ENCODE assay signal across 8 mouse cellular contexts in the genomic region with DNA sequence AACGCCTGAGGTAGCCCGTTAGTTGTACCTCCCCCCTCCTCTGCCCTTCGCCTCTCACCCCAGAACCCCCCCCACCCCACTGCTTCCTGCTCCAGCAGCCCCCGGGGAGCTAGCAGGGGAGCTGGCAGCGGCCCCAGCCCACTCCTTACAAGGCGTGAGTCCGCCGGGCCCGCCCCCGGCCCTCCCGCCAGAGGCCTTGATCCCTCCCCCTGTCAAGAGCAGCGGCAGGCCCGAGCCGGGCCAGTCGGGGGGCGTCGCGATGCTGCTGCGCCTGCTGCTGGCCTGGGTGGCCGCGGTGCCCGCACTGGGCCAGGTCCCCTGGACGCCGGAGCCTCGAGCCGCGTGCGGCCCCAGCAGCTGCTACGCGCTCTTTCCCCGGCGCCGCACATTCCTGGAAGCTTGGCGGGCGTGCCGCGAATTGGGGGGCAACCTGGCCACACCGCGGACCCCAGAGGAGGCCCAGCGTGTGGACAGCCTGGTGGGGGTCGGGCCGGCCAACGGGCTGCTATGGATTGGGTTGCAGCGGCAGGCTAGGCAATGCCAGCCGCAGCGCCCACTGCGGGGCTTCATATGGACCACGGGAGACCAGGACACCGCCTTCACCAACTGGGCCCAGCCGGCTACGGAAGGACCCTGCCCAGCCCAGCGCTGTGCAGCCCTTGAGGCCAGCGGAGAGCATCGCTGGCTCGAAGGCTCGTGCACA. TPM values are rescaled to one million over a fixed set of nuclear protein-coding genes. Genes with fewer than 3 reads are reported as not detected.
DNase-seq lines count a peak whose midpoint lies in the region; ATAC-seq and TF ChIP-seq lines count a peak whose summit lies in the region.

A gene (plus strand): TSS at position 212 of the 703 bp plus-strand sequence.

- peak within 1 kb of the TSS; percentile 71 for H3K4me2 ChIP-seq in hindbrain, embryonic 16.5 days (ENCODE audit: low read length)
- peak within 1 kb of the TSS; percentile 92 for H3K4me2 ChIP-seq in liver, embryonic 12.5 days
- peak within 1 kb of the TSS; percentile 57 for H3K4me2 ChIP-seq in neural tube, embryonic 14.5 days (ENCODE audit: low read depth, low read length)

- DNase-seq in MEL (ENCODE audit: low read depth, low spot score), result peak; percentile 89
- DNase-seq in adrenal gland, postnatal 4 days (ENCODE audit: low spot score in 2 of 2), result no peak
- peak; percentile 90 for DNase-seq in gastrocnemius, postnatal 14 days
- no peak for DNase-seq in right cerebral cortex, postnatal 36 days (ENCODE audit: low spot score in 2 of 2)
- no peak for DNase-seq in right cerebral cortex, adult 18-20 months

- H3K9me3 ChIP-seq in MEL (replicated peaks; ENCODE audit: insufficient read depth, low read length), result no peaks in the 10 kb centered on the region
- H3K9me3 ChIP-seq in hindbrain, embryonic 16.5 days (ENCODE audit: control insufficient read depth, low read length), result no peaks in the 10 kb centered on the region
- no peaks in the 10 kb centered on the region for H3K9me3 ChIP-seq in liver, embryonic 12.5 days (replicated peaks)
- H3K9me3 ChIP-seq in neural tube, embryonic 14.5 days (ENCODE audit: control insufficient read depth, low read length), result no peaks in the 10 kb centered on the region

- H3K36me3 ChIP-seq in MEL (ENCODE audit: control insufficient read depth in 1 of 2, insufficient read depth in 2 of 2, low read length in 2 of 2), result peaks cover 0 to 4% of the 10 kb centered on the region in 2 experiments; a peak in 1 of 4 replicates
- H3K36me3 ChIP-seq in hindbrain, embryonic 16.5 days (ENCODE audit: control insufficient read depth, insufficient read depth, low read length), result no peaks in the 10 kb centered on the region
- H3K36me3 ChIP-seq in liver, embryonic 12.5 days, result no peaks in the 10 kb centered on the region
- H3K36me3 ChIP-seq in neural tube, embryonic 14.5 days (ENCODE audit: control insufficient read depth, insufficient read depth, low read length), result no peaks in the 10 kb centered on the region

- WGBS in hindbrain, embryonic 16.5 days, result 1% methylated on average over 45 of the region's 56 CpGs
- 2% methylated on average over 56 of the region's 56 CpGs for WGBS in liver, embryonic 12.5 days (ENCODE audit: insufficient replicate concordance)
- WGBS in neural tube, embryonic 14.5 days, result under 1% methylated on average over 44 of the region's 56 CpGs

- intact Hi-C loops in gastrocnemius, postnatal 14 days (cut with DNase I; ENCODE audit: low total_unique reads), result no loop called here

- peak within 1 kb of the TSS; percentile 49 to 62 for H3K4me3 ChIP-seq in MEL (ENCODE audit: control insufficient read depth in 1 of 2, insufficient read depth in 1 of 2, low read depth in 2 of 2, low read length in 2 of 2)
- peak within 1 kb of the TSS; percentile 39 for H3K4me3 ChIP-seq in hindbrain, embryonic 16.5 days (ENCODE audit: low read length)
- H3K4me3 ChIP-seq in liver, embryonic 12.5 days, result peak within 1 kb of the TSS; percentile 56
- peak within 1 kb of the TSS; percentile 37 for H3K4me3 ChIP-seq in neural tube, embryonic 14.5 days (ENCODE audit: low read depth, low read length)

- H3K27me3 ChIP-seq in MEL (ENCODE audit: control insufficient read depth in 1 of 2, insufficient read depth in 2 of 2, low read length in 2 of 2), result no peaks in the 10 kb centered on the region
- peaks cover 12% of the 10 kb centered on the region for H3K27me3 ChIP-seq in hindbrain, embryonic 16.5 days (replicated peaks; ENCODE audit: control insufficient read depth, insufficient read depth, low read length)
- peaks cover 48% of the 10 kb centered on the region for H3K27me3 ChIP-seq in liver, embryonic 12.5 days (replicated peaks)
- H3K27me3 ChIP-seq in neural tube, embryonic 14.5 days (ENCODE audit: control insufficient read depth, insufficient read depth, low read length), result peaks cover 18% of the 10 kb centered on the region

- H3K27ac ChIP-seq in MEL (ENCODE audit: control insufficient read depth, low read depth, low read length), result peak within 1 kb of the TSS; percentile 72
- 0 out of 2 replicates have a peak within 1 kb of the TSS, but pooled peaks have one; percentile 3 for H3K27ac ChIP-seq in hindbrain, embryonic 16.5 days (ENCODE audit: low read depth, low read length)
- H3K27ac ChIP-seq in liver, embryonic 12.5 days, result peak within 1 kb of the TSS; percentile 83
- H3K27ac ChIP-seq in neural tube, embryonic 14.5 days (ENCODE audit: low read depth, low read length), result peak within 1 kb of the TSS; percentile 16; the same call in 1 of the 2 replicates

- peak; percentile 28 for ATAC-seq in hindbrain, embryonic 16.5 days
- peak; percentile 17 for ATAC-seq in liver, embryonic 12.5 days
- no peak for ATAC-seq in neural tube, embryonic 14.5 days (ENCODE audit: low read depth)

- TF ChIP-seq CTCF in MEL (IDR thresholded peaks at IDR 0.05 in 2 of 3, conservative IDR thresholded peaks at IDR 0.05 in 1 of 3; ENCODE audit: control insufficient read depth in 1 of 3, insufficient read depth in 1 of 3, low read depth in 2 of 3, low read length in 3 of 3, poor library complexity in 1 of 3, severe bottlenecking in 1 of 3), result no peak

- no peak for TF ChIP-seq RAD21 in MEL (IDR thresholded peaks at IDR 0.05; ENCODE audit: low read depth, low read length)

- H3K9ac ChIP-seq in MEL (ENCODE audit: control insufficient read depth, low read depth, low read length, poor library complexity, severe bottlenecking), result peak within 1 kb of the TSS; percentile 70
- H3K9ac ChIP-seq in hindbrain, embryonic 16.5 days (ENCODE audit: low read depth, low read length), result peak within 1 kb of the TSS; percentile 69
- peak within 1 kb of the TSS; percentile 71 for H3K9ac ChIP-seq in liver, embryonic 12.5 days
- H3K9ac ChIP-seq in neural tube, embryonic 14.5 days (replicated peaks; ENCODE audit: low read depth, low read length), result peak within 1 kb of the TSS; percentile 54

- peaks cover 5 to 31% of the 10 kb centered on the region in 2 experiments for H3K4me1 ChIP-seq in MEL (ENCODE audit: control insufficient read depth in 1 of 2, insufficient read depth in 2 of 2, low read length in 2 of 2)
- H3K4me1 ChIP-seq in hindbrain, embryonic 16.5 days (ENCODE audit: control insufficient read depth, insufficient read depth, low read depth, low read length), result peaks cover 25% of the 10 kb centered on the region
- peaks cover 72% of the 10 kb centered on the region for H3K4me1 ChIP-seq in liver, embryonic 12.5 days
- peaks cover 28% of the 10 kb centered on the region for H3K4me1 ChIP-seq in neural tube, embryonic 14.5 days (ENCODE audit: control insufficient read depth, insufficient read depth, low read length)

- peaks cover 2% of the 10 kb centered on the region; the same call in 1 of the 2 replicates for H3K79me2 ChIP-seq in MEL (ENCODE audit: control insufficient read depth, insufficient read depth, low read length, poor library complexity)

- TF ChIP-seq EP300 in MEL (IDR thresholded peaks at IDR 0.05; ENCODE audit: low read depth in 1 of 2, low read length in 2 of 2), result no peak

- TF ChIP-seq POLR2A in MEL (IDR thresholded peaks at IDR 0.05; ENCODE audit: control insufficient read depth in 1 of 2, insufficient read depth in 1 of 2, low read depth in 1 of 2, low read length in 2 of 2, poor library complexity in 1 of 2), result 0 out of 4 replicates have a peak, but pooled peaks of 1 of the 2 experiments have one; percentile 9

TF ChIP-seq in MEL, 35 proteins besides CTCF, POLR2A, EP300 and RAD21:
- no peak for TF ChIP-seq SMC3 (IDR thresholded peaks at IDR 0.05; ENCODE audit: low read depth, low read length)
- TF ChIP-seq KAT2A (conservative IDR thresholded peaks at IDR 0.05; ENCODE audit: low read depth, low read length), result no peak
- 0 out of 2 replicates have a peak, but pooled peaks have one; percentile 21 for TF ChIP-seq UBTF (IDR thresholded peaks at IDR 0.05; ENCODE audit: borderline replicate concordance, insufficient read depth, low read depth, low read length)
- no peak for TF ChIP-seq MYB (IDR thresholded peaks at IDR 0.05; ENCODE audit: low read depth, low read length)
- TF ChIP-seq MEF2A (IDR thresholded peaks at IDR 0.05; ENCODE audit: extremely low read depth, insufficient replicate concordance, low read depth, low read length, poor library complexity, severe bottlenecking), result no peak

RNA-seq across cellular contexts. Expression of the gene that starts here (rescaled TPM):
- 0.23 and 0.27 TPM in 2 replicates for total RNA-seq in MEL (2012; rRNA removed)
- under 1 TPM in 1 of 2 experiments, not detected in 1; 0.86 TPM for polyA plus RNA-seq in MEL (2012; ENCODE audit: insufficient read depth in 1 of 2, insufficient read length in 2 of 2, low read depth in 1 of 2, low replicate concordance in 2 of 2, missing spikeins in 1 of 2)
- total RNA-seq in adrenal gland, postnatal 4 days (2021), result 10 to 100 TPM; 45.8 to 47.6 TPM
- 10 to 100 TPM; 23.8 to 43.2 TPM for total RNA-seq in gastrocnemius, postnatal 14 days (2021)
- polyA plus RNA-seq in hindbrain, embryonic 16.5 days (2015; fragmentation: Nextera tagmentation; extraction: Ambion mirVana), result 14.5 and 25.2 TPM in 2 replicates
- 7.7 and 9.5 TPM in 2 replicates for polyA plus RNA-seq in liver, embryonic 12.5 days (2016; fragmentation: Nextera tagmentation; extraction: Ambion mirVana)
- polyA plus RNA-seq in neural tube, embryonic 14.5 days (2014; fragmentation: Nextera tagmentation; extraction: Ambion mirVana), result 6.3 and 26.4 TPM in 2 replicates

Comparison
In these comparisons a context has a peak if more than half of its experiments do, and no peak if none do; other contexts are left out.
1. RNA of the gene that starts here (total RNA-seq): 45.8 to 47.6 TPM in adrenal gland, postnatal 4 days and 23.8 to 43.2 TPM in gastrocnemius, postnatal 14 days; 0.23 to 0.27 TPM in MEL; every median in the first group is over 10 times any median in the second.
2. Peak in DNase-seq, H3K4me3 ChIP-seq, H3K27ac ChIP-seq and H3K9ac ChIP-seq in MEL; RNA of the gene not detected or under 1 TPM.
3. H3K27ac ChIP-seq: peak in every context shown above with its lines; median percentile 83 in liver, embryonic 12.5 days; 72 in MEL; 16 in neural tube, embryonic 14.5 days; 3 in hindbrain, embryonic 16.5 days.
4. Peak in every context shown above with its lines, with median percentiles within 50 percentile points of each other: H3K4me3 ChIP-seq, H3K9ac ChIP-seq and H3K4me2 ChIP-seq.